Mouse (Mus musculus) heart, embryonic 14.5 days (tissue): ENCODE results near the gene Col24a1. TPM values are rescaled to one million over a fixed set of nuclear protein-coding genes. Genes with fewer than 3 reads are reported as not detected.

Experiments
- ATAC-seq: fragments of 200-750 bp; cut with Nextera tagmentation; 2 replicates; pipeline ENCODE4 v1.8.0; 2017; ENCODE audit warnings: low read depth, moderate TSS enrichment; ENCODE audit not compliant: insufficient number of reproducible peaks, insufficient read depth, low FRiP score
- H3K27ac ChIP-seq, 2 experiments: fragments of 200-500 bp in 1 of 2; fragments of 300-500 bp in 1 of 2; sonication (generic) in 1 of 2; replicated peaks in 1 of 2; 2 replicates each; pipeline ENCODE4 v1.5.1; 2012 to 2014; ENCODE audit warnings: low read depth in 2 of 2, low read length in 2 of 2, control low read depth in 1 of 2, mild to moderate bottlenecking in 1 of 2, mixed read lengths in 1 of 2; ENCODE audit not compliant: control insufficient read depth in 1 of 2, insufficient read depth in 1 of 2
- H3K27me3 ChIP-seq: fragments of 300-500 bp; sonication (generic); 2 replicates; pipeline ENCODE4 v1.6.1; 2014; ENCODE audit warnings: mild to moderate bottlenecking, low read length, control low read depth; ENCODE audit not compliant: control insufficient read depth, insufficient read depth
- H3K36me3 ChIP-seq: fragments of 300-500 bp; sonication (generic); 2 replicates; pipeline ENCODE4 v1.6.1; 2014; ENCODE audit warnings: mild to moderate bottlenecking, control low read depth, low read length, mixed read lengths; ENCODE audit not compliant: control insufficient read depth, insufficient read depth
- H3K4me1 ChIP-seq, 2 experiments: fragments of 200-500 bp in 1 of 2; fragments of 300-500 bp in 1 of 2; sonication (generic) in 1 of 2; 2 replicates each; pipeline ENCODE4 v1.6.1; 2012 to 2014; ENCODE audit warnings: low read length in 2 of 2, control low read depth in 1 of 2, mixed read lengths in 1 of 2; ENCODE audit not compliant: control insufficient read depth in 2 of 2, insufficient read depth in 2 of 2
- H3K4me2 ChIP-seq: fragments of 300-500 bp; sonication (generic); 2 replicates; pipeline ENCODE4 v1.6.1; 2014; ENCODE audit warnings: mild to moderate bottlenecking, low read length
- H3K4me3 ChIP-seq, 2 experiments: fragments of 200-500 bp in 1 of 2; fragments of 300-500 bp in 1 of 2; sonication (generic) in 1 of 2; 2 replicates each; pipeline ENCODE4 v1.5.1; 2012 to 2014; ENCODE audit warnings: low read length in 2 of 2, mild to moderate bottlenecking in 2 of 2, control low read depth in 1 of 2, low read depth in 1 of 2, moderate library complexity in 1 of 2; ENCODE audit not compliant: control insufficient read depth in 1 of 2, insufficient read depth in 1 of 2
- H3K9ac ChIP-seq: fragments of 300-500 bp; sonication (generic); 2 replicates; pipeline ENCODE4 v1.6.1; 2014; ENCODE audit warnings: mild to moderate bottlenecking, low read length
- H3K9me3 ChIP-seq: fragments of 300-500 bp; sonication (generic); 2 replicates; pipeline ENCODE4 v1.6.1; 2016; ENCODE audit warnings: low read length, control low read depth; ENCODE audit not compliant: control insufficient read depth
- WGBS: fragments of 180-500 bp; shearing (Covaris S2); extraction: QIAGEN DNeasy Blood & Tissue Kit; methylation state at CpG from one replicate; pipeline ENCODE4 v1.1.7; 2014; 5-methylcytosine and 5-hydroxymethylcytosine counted together
- polyA plus RNA-seq: library from polyadenylated mRNA; unstranded; fragments of >200 nt; fragmentation: Nextera tagmentation; extraction: Ambion mirVana; gene quantifications from 2 replicates; pipeline ENCODE4 v1.2.1, GENCODE M21; 2014

Gene Col24a1
- polyA plus RNA-seq, 1 experiment from 2014 or later, result 0.57 TPM

- Histone ChIP-seq H3K4me2 (no peak overlapping the region), H3K27ac (no peak overlapping the region), H3K36me3 (no peaks in the 10 kb centered on the region), H3K9ac (no peak overlapping the region), H3K4me1 (no peaks in the 10 kb centered on the region), H3K9me3 (no peaks in the 10 kb centered on the region), H3K4me3 (no peak overlapping the region), H3K27me3 (no peaks in the 10 kb centered on the region)
- ATAC-seq, result no peak
- WGBS, result 68% methylated on average over 14 of the region's 14 CpGs
These were observed 28.5 kb downstream of the Col24a1 start for GRCm38 (mm10) chr3:145320587-145321274.

- no peak overlapping the region for H3K4me2 ChIP-seq
- H3K27ac ChIP-seq, result no peak overlapping the region
- H3K4me3 ChIP-seq, result no peak overlapping the region
- no peak overlapping the region for H3K9ac ChIP-seq
- ATAC-seq, result no peak
- H3K4me1 ChIP-seq, result no peaks in the 10 kb centered on the region
- H3K36me3 ChIP-seq, result no peaks in the 10 kb centered on the region
- WGBS, result 84% methylated on average over 3 of the region's 3 CpGs
- H3K27me3 ChIP-seq, result no peaks in the 10 kb centered on the region
- H3K9me3 ChIP-seq, result no peaks in the 10 kb centered on the region
These were observed 33.1 kb downstream of the Col24a1 start for GRCm38 (mm10) chr3:145325402-145325801.

DNA sequence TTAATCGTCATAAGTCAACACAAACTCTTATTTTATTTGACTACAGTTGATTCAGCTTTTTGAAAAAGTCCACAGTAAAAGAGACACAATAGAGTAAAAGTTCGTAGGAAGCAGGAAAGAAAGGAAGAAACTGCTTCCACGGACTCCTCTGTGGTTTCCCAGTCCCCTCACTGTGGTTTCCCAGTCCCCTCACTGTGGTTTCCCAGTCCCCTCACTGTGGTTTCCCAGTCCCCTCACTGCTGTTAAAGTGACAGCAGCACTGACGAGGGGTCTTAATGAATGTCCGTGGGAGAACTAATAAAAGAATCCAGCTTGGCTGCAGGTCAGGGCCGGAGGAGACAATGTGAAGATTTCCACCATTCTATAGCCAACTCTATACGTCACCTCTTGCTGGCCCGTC is 39.4 kb downstream of the Col24a1 start:
- H3K27ac ChIP-seq, result no peak overlapping the region
- no peaks in the 10 kb centered on the region for H3K36me3 ChIP-seq
- ATAC-seq, result no peak
- H3K27me3 ChIP-seq, result no peaks in the 10 kb centered on the region
- no peak overlapping the region for H3K4me3 ChIP-seq
- no peaks in the 10 kb centered on the region for H3K9me3 ChIP-seq
- no peak overlapping the region for H3K4me2 ChIP-seq
- WGBS, result 74% methylated on average over 8 of the region's 8 CpGs
- no peak overlapping the region for H3K9ac ChIP-seq
- no peaks in the 10 kb centered on the region for H3K4me1 ChIP-seq

- ATAC-seq, result no peak
- H3K4me1 ChIP-seq, result no peaks in the 10 kb centered on the region
- H3K4me2 ChIP-seq, result no peak overlapping the region
These were observed 41.8 kb downstream of the Col24a1 start for GRCm38 (mm10) chr3:145334046-145334445.

DNA sequence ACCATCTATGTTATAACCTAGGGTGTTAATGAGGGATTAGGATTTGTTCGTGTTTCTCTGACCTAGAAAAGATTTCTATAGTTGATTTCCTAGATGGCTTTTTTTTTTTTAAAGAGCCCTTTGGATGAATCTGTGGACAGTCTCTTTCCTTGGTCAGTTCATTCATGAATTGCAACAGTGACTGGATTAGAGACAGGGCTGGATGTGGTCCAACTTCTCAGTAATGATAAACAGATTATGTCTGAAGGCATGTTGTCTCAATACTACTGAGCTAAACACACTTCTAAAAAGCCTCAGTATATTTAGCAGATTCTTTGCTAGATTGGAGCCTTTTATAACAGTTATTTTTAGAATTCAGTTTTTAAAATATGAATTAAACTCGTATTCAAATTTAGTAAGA is 44.9 kb downstream of the Col24a1 start:
- H3K27me3 ChIP-seq, result no peaks in the 10 kb centered on the region
- H3K4me1 ChIP-seq, result no peaks in the 10 kb centered on the region
- H3K9me3 ChIP-seq, result no peaks in the 10 kb centered on the region
- no peak overlapping the region for H3K4me3 ChIP-seq
- 60% methylated on average over 2 of the region's 2 CpGs for WGBS
- H3K9ac ChIP-seq, result no peak overlapping the region
- H3K4me2 ChIP-seq, result no peak overlapping the region
- H3K36me3 ChIP-seq, result no peaks in the 10 kb centered on the region
- no peak overlapping the region for H3K27ac ChIP-seq
- no peak for ATAC-seq

More at GRCm38 (mm10) chr3:145334046-145334445, 41.8 kb downstream of the Col24a1 start:
- Histone ChIP-seq H3K9ac (no peak overlapping the region), H3K27ac (no peak overlapping the region), H3K36me3 (no peaks in the 10 kb centered on the region), H3K27me3 (no peaks in the 10 kb centered on the region), H3K4me3 (no peak overlapping the region), H3K9me3 (no peaks in the 10 kb centered on the region)
- 64% methylated on average over 3 of the region's 3 CpGs for WGBS

GRCm38 (mm10) chr3:145339851-145340499 is 47.7 kb downstream of the Col24a1 start:
- Histone ChIP-seq H3K4me2 (no peak overlapping the region), H3K36me3 (no peaks in the 10 kb centered on the region), H3K4me3 (no peak overlapping the region), H3K9me3 (no peaks in the 10 kb centered on the region), H3K4me1 (no peaks in the 10 kb centered on the region), H3K27ac (no peak overlapping the region), H3K9ac (no peak overlapping the region), H3K27me3 (no peaks in the 10 kb centered on the region)
- no peak for ATAC-seq
- WGBS, result 75% methylated on average over 10 of the region's 10 CpGs

GRCm38 (mm10) chr3:145348690-145349089 is 56.4 kb downstream of the Col24a1 start:
- Histone ChIP-seq H3K36me3 (no peaks in the 10 kb centered on the region), H3K27ac (no peak overlapping the region), H3K4me2 (no peak overlapping the region), H3K4me3 (no peak overlapping the region), H3K4me1 (peaks cover 0 to 8% of the 10 kb centered on the region in 2 experiments; a peak in 1 of 4 replicates), H3K27me3 (no peaks in the 10 kb centered on the region), H3K9me3 (no peaks in the 10 kb centered on the region), H3K9ac (no peak overlapping the region)
- ATAC-seq, result no peak
- 57% methylated on average over 3 of the region's 3 CpGs for WGBS
